Mouse (Mus musculus): ENCODE data around the gene Rnasel. TPM values are rescaled to one million over a fixed set of nuclear protein-coding genes. Genes with fewer than 3 reads are reported as not detected.

Rnasel gene
- polyA plus RNA-seq, 1 experiment from 2014 or later: 15.7 TPM

GRCm38 (mm10) chr1:153746119-153746670, 3.0 kb upstream of the Rnasel start:
- TF ChIP-seq CTCF (IDR thresholded peaks at IDR 0.05; ENCODE audit: low read depth): no peak
- no peak for TF ChIP-seq EP300 (IDR thresholded peaks at IDR 0.05; ENCODE audit: low read depth)
- Histone ChIP-seq H3K4me3 (ENCODE audit: low read depth, low read length) (no peak overlapping the region), H3K9ac (replicated peaks) (no peak overlapping the region), H3K27ac (ENCODE audit: low read depth) (0 out of 2 replicates have a peak overlapping the region, but pooled peaks have one; percentile 23), H3K9me3 (ENCODE audit: low read length) (no peaks in the 10 kb centered on the region), H3K27me3 (ENCODE audit: insufficient read depth, low read length) (0 out of 2 replicates have a peak, but pooled peaks cover under 1% of the 10 kb centered on the region), H3K4me1 (ENCODE audit: insufficient read depth) (peaks cover 15% of the 10 kb centered on the region; the same call in 1 of the 2 replicates), H3K4me2 (ENCODE audit: low read depth, low read length) (no peak overlapping the region), H3K36me3 (replicated peaks; ENCODE audit: insufficient read depth, low read length) (peaks cover 3% of the 10 kb centered on the region; the same call in 1 of the 2 replicates)
- ATAC-seq: peak; percentile 1; the same call in 1 of the 2 replicates
- no peak for DNase-seq
- WGBS (ENCODE audit: insufficient replicate concordance): 77% methylated on average over 14 of the region's 14 CpGs

- ATAC-seq: no peak
- Histone ChIP-seq H3K9me3 (ENCODE audit: low read length) (no peaks in the 10 kb centered on the region), H3K27ac (ENCODE audit: low read depth) (no peak overlapping the region), H3K27me3 (ENCODE audit: insufficient read depth, low read length) (no peaks in the 10 kb centered on the region), H3K9ac (replicated peaks) (no peak overlapping the region), H3K36me3 (replicated peaks; ENCODE audit: insufficient read depth, low read length) (peaks cover 3% of the 10 kb centered on the region; the same call in 1 of the 2 replicates), H3K4me1 (ENCODE audit: insufficient read depth) (peaks cover 15% of the 10 kb centered on the region; the same call in 1 of the 2 replicates), H3K4me3 (ENCODE audit: low read depth, low read length) (no peak overlapping the region), H3K4me2 (ENCODE audit: low read depth, low read length) (no peak overlapping the region)
- DNase-seq: peak; percentile 82
- TF ChIP-seq EP300 (IDR thresholded peaks at IDR 0.05; ENCODE audit: low read depth) (no peak), CTCF (IDR thresholded peaks at IDR 0.05; ENCODE audit: low read depth) (peak; percentile 97)
- WGBS (ENCODE audit: insufficient replicate concordance): 3% methylated on average over 12 of the region's 12 CpGs
These were observed 2.5 kb upstream of the Rnasel start for GRCm38 (mm10) chr1:153746728-153747127.

GRCm38 (mm10) chr1:153747861-153748530, 1.2 kb upstream of the Rnasel start:
- WGBS (ENCODE audit: insufficient replicate concordance): 49% methylated on average over 12 of the region's 12 CpGs
- peak overlapping the region; percentile 91 for H3K27ac ChIP-seq (ENCODE audit: low read depth)
- peaks cover 21% of the 10 kb centered on the region for H3K4me1 ChIP-seq (ENCODE audit: insufficient read depth)
- peak overlapping the region; percentile 46; the same call in 1 of the 2 replicates for H3K9ac ChIP-seq (replicated peaks)
- TF ChIP-seq CTCF (IDR thresholded peaks at IDR 0.05; ENCODE audit: low read depth): no peak
- TF ChIP-seq EP300 (IDR thresholded peaks at IDR 0.05; ENCODE audit: low read depth): no peak
- H3K36me3 ChIP-seq (replicated peaks; ENCODE audit: insufficient read depth, low read length): peaks cover 3% of the 10 kb centered on the region; the same call in 1 of the 2 replicates
- H3K4me3 ChIP-seq (ENCODE audit: low read depth, low read length): peak overlapping the region; percentile 50; the same call in 1 of the 2 replicates
- H3K27me3 ChIP-seq (ENCODE audit: insufficient read depth, low read length): no peaks in the 10 kb centered on the region
- ATAC-seq (no peak), DNase-seq (no peak)
- H3K4me2 ChIP-seq (ENCODE audit: low read depth, low read length): peak overlapping the region; percentile 82
- H3K9me3 ChIP-seq (ENCODE audit: low read length): no peaks in the 10 kb centered on the region

- TF ChIP-seq EP300 (IDR thresholded peaks at IDR 0.05; ENCODE audit: low read depth) (no peak), CTCF (IDR thresholded peaks at IDR 0.05; ENCODE audit: low read depth) (peak; percentile 15; the same call in 1 of the 2 replicates)
- peak overlapping the region; percentile 82 for H3K4me2 ChIP-seq (ENCODE audit: low read depth, low read length)
- peak overlapping the region; percentile 74 for H3K9ac ChIP-seq (replicated peaks)
- WGBS (ENCODE audit: insufficient replicate concordance): 0% methylated on average over 1 of the region's 1 CpGs
- peak overlapping the region; percentile 50 for H3K4me3 ChIP-seq (ENCODE audit: low read depth, low read length)
- no peaks in the 10 kb centered on the region for H3K9me3 ChIP-seq (ENCODE audit: low read length)
- peaks cover 24% of the 10 kb centered on the region for H3K4me1 ChIP-seq (ENCODE audit: insufficient read depth)
- no peaks in the 10 kb centered on the region for H3K27me3 ChIP-seq (ENCODE audit: insufficient read depth, low read length)
- peaks cover 5% of the 10 kb centered on the region for H3K36me3 ChIP-seq (replicated peaks; ENCODE audit: insufficient read depth, low read length)
- peak; percentile 88 for DNase-seq
- peak overlapping the region; percentile 91 for H3K27ac ChIP-seq (ENCODE audit: low read depth)
- ATAC-seq: peak; percentile 19
These were observed 677 bp upstream of the Rnasel start for GRCm38 (mm10) chr1:153748549-153748948.

GRCm38 (mm10) chr1:153750054-153750453, 828 bp downstream of the Rnasel start:
- ATAC-seq (peak; percentile 50), DNase-seq (no peak)
- H3K9ac ChIP-seq (replicated peaks): peak overlapping the region; percentile 74
- peak overlapping the region; percentile 82 for H3K4me2 ChIP-seq (ENCODE audit: low read depth, low read length)
- H3K4me3 ChIP-seq (ENCODE audit: low read depth, low read length): peak overlapping the region; percentile 50
- TF ChIP-seq CTCF (IDR thresholded peaks at IDR 0.05; ENCODE audit: low read depth) (no peak), EP300 (IDR thresholded peaks at IDR 0.05; ENCODE audit: low read depth) (peak; percentile 94)
- no peaks in the 10 kb centered on the region for H3K27me3 ChIP-seq (ENCODE audit: insufficient read depth, low read length)
- H3K9me3 ChIP-seq (ENCODE audit: low read length): no peaks in the 10 kb centered on the region
- H3K36me3 ChIP-seq (replicated peaks; ENCODE audit: insufficient read depth, low read length): peaks cover 5% of the 10 kb centered on the region
- 40% methylated on average over 6 of the region's 6 CpGs for WGBS (ENCODE audit: insufficient replicate concordance)
- H3K4me1 ChIP-seq (ENCODE audit: insufficient read depth): peaks cover 26% of the 10 kb centered on the region
- peak overlapping the region; percentile 91 for H3K27ac ChIP-seq (ENCODE audit: low read depth)

GRCm38 (mm10) chr1:153751763-153752301, 2.6 kb downstream of the Rnasel start:
- Histone ChIP-seq H3K4me1 (ENCODE audit: insufficient read depth) (peaks cover 26% of the 10 kb centered on the region), H3K4me3 (ENCODE audit: low read depth, low read length) (peak overlapping the region; percentile 62), H3K27ac (ENCODE audit: low read depth) (peak overlapping the region; percentile 93), H3K9me3 (ENCODE audit: low read length) (no peaks in the 10 kb centered on the region), H3K9ac (replicated peaks) (peak overlapping the region; percentile 79), H3K36me3 (replicated peaks; ENCODE audit: insufficient read depth, low read length) (peaks cover 11% of the 10 kb centered on the region), H3K27me3 (ENCODE audit: insufficient read depth, low read length) (no peaks in the 10 kb centered on the region), H3K4me2 (ENCODE audit: low read depth, low read length) (peak overlapping the region; percentile 85)
- peak; percentile 45 for ATAC-seq
- WGBS (ENCODE audit: insufficient replicate concordance): 10% methylated on average over 13 of the region's 13 CpGs
- TF ChIP-seq EP300 (IDR thresholded peaks at IDR 0.05; ENCODE audit: low read depth) (peak; percentile 74), CTCF (IDR thresholded peaks at IDR 0.05; ENCODE audit: low read depth) (no peak)
- DNase-seq: peak; percentile 59

Data from liver, postnatal 0 days (tissue).